Mouse (Mus musculus) liver, embryonic 13.5 days (tissue): ENCODE measurements around the gene Tmem52. TPM values are rescaled to one million over a fixed set of nuclear protein-coding genes. Genes with fewer than 3 reads are reported as not detected.

ENCODE experiments used
- ATAC-seq: fragments of 200-750 bp; cut with Nextera tagmentation; 2 replicates; pipeline ENCODE4 v1.8.0; 2017; ENCODE audit warnings: low read depth, mild to moderate bottlenecking, moderate number of reproducible peaks, moderate library complexity
- DNase-seq: peaks from one replicate; pipeline ENCODE4 v3.0.0; 2022
- H3K27ac ChIP-seq: fragments of 300-500 bp; sonication (generic); 2 replicates; pipeline ENCODE4 v1.5.1; 2015; ENCODE audit warnings: moderate library complexity, mild to moderate bottlenecking, inconsistent platforms
- H3K27me3 ChIP-seq: fragments of 300-500 bp; sonication (generic); 2 replicates; pipeline ENCODE4 v1.6.1; 2015; ENCODE audit warnings: mild to moderate bottlenecking, inconsistent platforms
- H3K36me3 ChIP-seq: fragments of 300-500 bp; sonication (generic); 2 replicates; pipeline ENCODE4 v1.6.1; 2015; ENCODE audit warnings: mild to moderate bottlenecking, inconsistent platforms
- H3K4me1 ChIP-seq: fragments of 300-500 bp; sonication (generic); replicated peaks from 2 replicates; pipeline ENCODE4 v1.6.1; 2015; ENCODE audit warnings: inconsistent platforms
- H3K4me2 ChIP-seq: fragments of 300-500 bp; sonication (generic); 2 replicates; pipeline ENCODE4 v1.6.1; 2015; ENCODE audit warnings: inconsistent platforms, mild to moderate bottlenecking, moderate library complexity
- H3K4me3 ChIP-seq: fragments of 300-500 bp; sonication (generic); replicated peaks from 2 replicates; pipeline ENCODE4 v1.5.1; 2015; ENCODE audit warnings: mild to moderate bottlenecking, inconsistent platforms
- H3K9ac ChIP-seq: fragments of 300-500 bp; sonication (generic); 2 replicates; pipeline ENCODE4 v1.6.1; 2015; ENCODE audit warnings: mild to moderate bottlenecking, inconsistent platforms
- H3K9me3 ChIP-seq: fragments of 300-500 bp; sonication (generic); replicated peaks from 2 replicates; pipeline ENCODE4 v1.6.1; 2016; ENCODE audit warnings: inconsistent platforms
- WGBS: fragments of 180-500 bp; shearing (Covaris S2); methylation state at CpG from one replicate; pipeline ENCODE4 v1.1.7; 2015; ENCODE audit not compliant: insufficient replicate concordance; 5-methylcytosine and 5-hydroxymethylcytosine counted together
- polyA plus RNA-seq: library from polyadenylated mRNA; unstranded; fragments of >200 nt; fragmentation: Nextera tagmentation; extraction: Ambion mirVana; gene quantifications from 2 replicates; pipeline ENCODE4 v1.2.1, GENCODE M21; 2015

Gene Tmem52
- polyA plus RNA-seq, 1 experiment from 2014 or later: not detected

DNA sequence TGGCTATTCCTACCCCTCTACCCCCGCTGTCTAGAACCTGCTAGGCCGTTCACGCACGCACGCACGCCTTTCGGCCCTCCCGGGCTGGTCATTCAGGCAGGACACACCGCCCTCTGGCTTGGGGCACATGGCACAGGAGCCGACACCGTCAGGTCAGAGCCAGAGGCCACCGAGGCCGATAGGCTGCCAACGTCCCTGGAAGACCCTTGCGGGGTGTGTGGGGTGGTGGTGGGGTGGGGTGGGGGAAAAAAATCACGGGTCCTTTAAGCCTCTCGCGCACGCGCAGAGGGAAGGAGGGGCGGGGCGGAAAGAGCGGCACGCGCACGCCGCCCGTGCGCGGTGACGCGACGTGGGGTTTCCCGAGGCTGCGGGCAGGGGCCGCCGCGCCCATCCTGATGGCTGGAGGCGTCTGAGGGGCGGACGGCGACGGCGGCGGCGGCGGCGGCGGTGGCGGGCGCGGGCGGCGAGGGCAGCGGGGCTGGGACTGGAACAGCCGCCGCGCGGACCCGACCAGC lies 22.1 kb downstream of the Tmem52 start, which contains the start of gene Gnb1:
TSS of gene Gnb1 (plus strand) at position 372 of the 515 bp plus-strand sequence.
- Histone ChIP-seq H3K4me2 (peak within 1 kb of the TSS; percentile 99), H3K27me3 (no peaks in the 10 kb centered on the region), H3K27ac (peak within 1 kb of the TSS; percentile 80), H3K9ac (peak within 1 kb of the TSS; percentile 95), H3K9me3 (no peaks in the 10 kb centered on the region), H3K36me3 (no peaks in the 10 kb centered on the region), H3K4me3 (peak within 1 kb of the TSS; percentile 92), H3K4me1 (peaks cover 85% of the 10 kb centered on the region)
- under 1% methylated on average over 52 of the region's 60 CpGs for WGBS
- peak; percentile 83 for DNase-seq
- peak; percentile 74 for ATAC-seq

- H3K4me1 ChIP-seq: peaks cover 84% of the 10 kb centered on the region
- H3K36me3 ChIP-seq: no peaks in the 10 kb centered on the region
- no peaks in the 10 kb centered on the region for H3K9me3 ChIP-seq
- H3K27ac ChIP-seq: peak overlapping the region; percentile 80
- peak overlapping the region; percentile 99 for H3K4me2 ChIP-seq
- H3K4me3 ChIP-seq: peak overlapping the region; percentile 92
- 0% methylated on average over 39 of the region's 54 CpGs for WGBS
- ATAC-seq (peak; percentile 18), DNase-seq (no peak)
- no peaks in the 10 kb centered on the region for H3K27me3 ChIP-seq
- peak overlapping the region; percentile 95 for H3K9ac ChIP-seq
Observed at GRCm38 (mm10) chr4:155491529-155492130, 22.7 kb downstream of the Tmem52 start.

- ATAC-seq (peak; percentile 30), DNase-seq (peak; percentile 51)
- Histone ChIP-seq H3K36me3 (no peaks in the 10 kb centered on the region), H3K27ac (peak overlapping the region; percentile 80), H3K4me1 (peaks cover 80% of the 10 kb centered on the region), H3K4me2 (peak overlapping the region; percentile 99), H3K9ac (peak overlapping the region; percentile 95), H3K9me3 (no peaks in the 10 kb centered on the region), H3K4me3 (peak overlapping the region; percentile 92), H3K27me3 (no peaks in the 10 kb centered on the region)
- WGBS: under 1% methylated on average over 51 of the region's 51 CpGs
Observed at GRCm38 (mm10) chr4:155492131-155492633, 23.3 kb downstream of the Tmem52 start.

DNA sequence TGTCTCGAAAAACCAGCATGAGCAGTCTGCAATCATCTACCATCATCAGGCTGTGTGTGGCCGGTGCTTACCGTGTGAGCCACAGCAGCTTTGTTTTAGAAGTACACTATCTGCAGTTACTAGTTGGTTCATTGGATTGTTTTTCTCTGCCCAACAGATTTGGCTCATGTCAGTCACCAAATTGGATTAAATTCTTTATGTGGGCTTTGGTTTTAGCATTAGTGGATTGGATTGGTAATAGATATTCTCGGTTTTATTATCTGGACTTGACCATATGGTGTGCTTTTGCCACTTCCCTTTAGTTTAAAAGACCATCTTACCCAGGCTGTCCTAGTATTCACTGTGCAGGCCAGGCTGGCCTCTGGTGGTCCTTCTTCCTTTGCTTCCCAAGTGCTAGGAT lies 26.0 kb downstream of the Tmem52 start:
- Histone ChIP-seq H3K4me1 (peaks cover 63% of the 10 kb centered on the region), H3K4me3 (no peak overlapping the region), H3K27ac (no peak overlapping the region), H3K9ac (no peak overlapping the region; the same call in 1 of the 2 replicates), H3K36me3 (no peaks in the 10 kb centered on the region), H3K27me3 (no peaks in the 10 kb centered on the region), H3K9me3 (no peaks in the 10 kb centered on the region), H3K4me2 (peak overlapping the region; percentile 17; the same call in 1 of the 2 replicates)
- ATAC-seq (no peak), DNase-seq (no peak)
- WGBS: 32% methylated on average over 4 of the region's 4 CpGs

GRCm38 (mm10) chr4:155497963-155498362 lies 29.0 kb downstream of the Tmem52 start:
- WGBS: 62% methylated on average over 3 of the region's 3 CpGs
- H3K27me3 ChIP-seq: no peaks in the 10 kb centered on the region
- H3K4me3 ChIP-seq: no peak overlapping the region
- no peaks in the 10 kb centered on the region for H3K36me3 ChIP-seq
- no peaks in the 10 kb centered on the region for H3K9me3 ChIP-seq
- no peak for DNase-seq
- no peak overlapping the region for H3K4me2 ChIP-seq
- H3K4me1 ChIP-seq: peaks cover 47% of the 10 kb centered on the region
- no peak overlapping the region for H3K27ac ChIP-seq
- H3K9ac ChIP-seq: no peak overlapping the region
- no peak for ATAC-seq

DNA sequence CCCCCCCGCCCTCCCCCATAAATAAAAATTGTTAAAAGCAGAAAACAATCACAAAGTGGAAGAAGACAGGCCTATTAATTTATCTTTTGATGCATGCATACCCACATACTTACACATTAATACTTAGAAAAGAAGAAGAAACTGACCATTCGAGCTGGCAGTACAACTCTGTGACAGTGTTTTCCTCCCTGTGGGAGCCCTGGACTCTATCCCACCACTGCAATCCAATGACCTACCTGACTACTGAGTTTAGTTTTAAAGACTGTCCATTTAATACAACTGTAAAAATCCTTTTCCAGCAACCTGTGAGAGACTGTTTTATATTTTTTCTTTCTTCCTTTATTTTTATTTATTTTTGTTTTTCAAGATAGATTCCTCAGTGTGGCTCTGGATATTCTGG lies 32.2 kb downstream of the Tmem52 start:
- H3K4me2 ChIP-seq: no peak overlapping the region
- H3K4me3 ChIP-seq: no peak overlapping the region
- H3K9ac ChIP-seq: no peak overlapping the region
- WGBS: 63% methylated on average over 2 of the region's 2 CpGs
- H3K27ac ChIP-seq: no peak overlapping the region
- no peaks in the 10 kb centered on the region for H3K36me3 ChIP-seq
- no peak for ATAC-seq
- H3K27me3 ChIP-seq: no peaks in the 10 kb centered on the region
- no peak for DNase-seq
- no peaks in the 10 kb centered on the region for H3K9me3 ChIP-seq
- peaks cover 51% of the 10 kb centered on the region for H3K4me1 ChIP-seq

GRCm38 (mm10) chr4:155505067-155505466 lies 36.2 kb downstream of the Tmem52 start:
- H3K4me3 ChIP-seq: no peak overlapping the region
- no peak overlapping the region for H3K9ac ChIP-seq
- DNase-seq (no peak), ATAC-seq (no peak)
- H3K36me3 ChIP-seq: no peaks in the 10 kb centered on the region
- H3K27ac ChIP-seq: no peak overlapping the region
- no peak overlapping the region for H3K4me2 ChIP-seq
- WGBS: 21% methylated on average over 8 of the region's 8 CpGs
- no peaks in the 10 kb centered on the region for H3K9me3 ChIP-seq
- peaks cover 46% of the 10 kb centered on the region for H3K4me1 ChIP-seq
- H3K27me3 ChIP-seq: no peaks in the 10 kb centered on the region

DNA sequence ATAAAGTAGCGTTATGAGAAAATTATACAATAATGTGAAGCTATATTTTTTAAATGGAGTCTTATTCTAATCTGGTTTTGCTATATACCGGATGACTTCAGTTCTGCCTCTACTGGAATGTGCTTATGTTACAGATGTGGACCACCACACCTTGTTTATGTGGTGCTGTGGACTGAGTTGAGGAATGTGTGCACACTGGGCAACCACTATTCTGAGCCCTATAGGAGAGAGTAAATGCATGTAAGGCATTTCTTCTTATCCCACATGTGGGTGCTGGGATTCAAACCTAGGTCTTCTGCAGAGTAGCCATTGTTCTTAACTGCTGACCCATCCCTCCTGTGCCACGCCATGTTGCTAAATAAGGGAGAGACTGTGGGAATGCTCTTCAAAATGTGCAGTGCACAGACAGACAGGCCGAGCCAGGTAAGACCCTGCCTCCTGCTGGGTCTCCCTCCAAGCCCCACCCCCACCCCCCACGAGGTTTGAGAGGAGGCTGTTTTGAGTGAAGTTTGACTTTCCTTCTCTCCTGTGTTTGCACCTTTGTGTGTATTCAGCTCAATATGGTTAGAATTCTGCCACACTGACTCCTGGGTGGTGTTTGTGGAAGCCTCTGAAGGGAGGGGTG lies 36.9 kb downstream of the Tmem52 start:
- 74% methylated on average over 5 of the region's 5 CpGs for WGBS
- Histone ChIP-seq H3K36me3 (no peaks in the 10 kb centered on the region), H3K27ac (no peak overlapping the region), H3K4me1 (peaks cover 46% of the 10 kb centered on the region), H3K9ac (no peak overlapping the region), H3K9me3 (no peaks in the 10 kb centered on the region), H3K4me2 (no peak overlapping the region), H3K4me3 (no peak overlapping the region), H3K27me3 (no peaks in the 10 kb centered on the region)
- no peak for DNase-seq
- ATAC-seq: no peak

- Histone ChIP-seq H3K27me3 (no peaks in the 10 kb centered on the region), H3K4me2 (no peak overlapping the region), H3K9ac (no peak overlapping the region), H3K4me1 (peaks cover 34% of the 10 kb centered on the region), H3K27ac (no peak overlapping the region), H3K4me3 (no peak overlapping the region), H3K36me3 (peaks cover 3% of the 10 kb centered on the region; the same call in 1 of the 2 replicates), H3K9me3 (no peaks in the 10 kb centered on the region)
- ATAC-seq: no peak
- no peak for DNase-seq
- WGBS: 77% methylated on average over 4 of the region's 4 CpGs
Observed at GRCm38 (mm10) chr4:155508614-155509013, 39.7 kb downstream of the Tmem52 start.

DNA sequence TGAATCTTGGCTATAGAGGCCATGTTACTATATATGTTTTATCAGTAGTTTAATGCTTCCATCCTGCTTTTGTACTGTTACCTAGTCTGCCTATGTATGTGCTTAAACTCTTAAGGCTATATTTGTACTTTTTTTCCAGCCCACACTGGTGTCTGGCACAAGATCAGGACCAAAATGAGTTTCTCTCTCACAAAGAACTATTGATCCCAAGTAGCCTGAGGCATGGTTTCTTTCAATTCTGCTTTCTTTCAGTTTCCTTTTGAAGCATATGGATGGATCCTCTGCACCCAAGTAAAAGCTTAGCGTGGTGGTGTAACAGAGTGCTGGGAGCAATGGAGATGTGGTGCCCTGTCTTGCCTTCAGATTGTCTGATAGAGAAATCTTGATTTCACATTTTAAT lies 42.1 kb downstream of the Tmem52 start:
- peaks cover 15% of the 10 kb centered on the region for H3K4me1 ChIP-seq
- H3K9ac ChIP-seq: no peak overlapping the region
- DNase-seq: no peak
- H3K4me3 ChIP-seq: no peak overlapping the region
- peaks cover 3% of the 10 kb centered on the region; the same call in 1 of the 2 replicates for H3K36me3 ChIP-seq
- H3K9me3 ChIP-seq: no peaks in the 10 kb centered on the region
- no peaks in the 10 kb centered on the region for H3K27me3 ChIP-seq
- ATAC-seq: no peak
- 87% methylated on average over 1 of the region's 1 CpGs for WGBS
- no peak overlapping the region for H3K4me2 ChIP-seq
- H3K27ac ChIP-seq: no peak overlapping the region

DNA sequence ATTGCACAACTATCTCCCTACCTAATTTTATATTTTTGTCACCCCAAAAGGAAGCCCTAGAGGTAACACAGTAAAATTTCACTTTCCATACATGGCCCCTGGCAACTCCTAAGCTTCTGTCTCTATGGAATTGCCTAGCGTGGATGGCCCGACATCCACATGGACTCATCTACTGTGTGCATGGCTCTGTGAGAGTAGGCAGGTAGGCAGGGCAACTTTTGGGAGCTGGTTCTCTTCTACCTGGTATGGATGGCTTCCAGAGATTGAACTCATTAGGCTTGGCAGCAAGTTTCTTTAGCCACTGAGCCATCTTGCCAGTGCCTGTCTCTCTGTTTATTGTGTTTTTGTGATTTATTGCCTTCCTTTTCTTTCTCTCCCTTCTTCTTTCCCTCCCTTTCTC lies 45.9 kb downstream of the Tmem52 start:
- Histone ChIP-seq H3K4me3 (no peak overlapping the region), H3K36me3 (peaks cover 3% of the 10 kb centered on the region; the same call in 1 of the 2 replicates), H3K4me2 (no peak overlapping the region), H3K9ac (no peak overlapping the region), H3K27ac (no peak overlapping the region), H3K4me1 (peaks cover 7% of the 10 kb centered on the region; the same call in 1 of the 2 replicates), H3K27me3 (no peaks in the 10 kb centered on the region), H3K9me3 (no peaks in the 10 kb centered on the region)
- ATAC-seq (no peak), DNase-seq (no peak)
- WGBS: 88% methylated on average over 2 of the region's 2 CpGs
